Mouse (Mus musculus) liver, embryonic 14.5 days (tissue): Measurements from ENCODE around the gene Ifi27l2b. TPM values are rescaled to one million over a fixed set of nuclear protein-coding genes. Genes with fewer than 3 reads are reported as not detected.

Source experiments
- ATAC-seq: fragments of 200-750 bp; cut with Nextera tagmentation; 2 replicates; pipeline ENCODE4 v1.8.0; 2017; ENCODE audit warnings: moderate number of reproducible peaks, mild to moderate bottlenecking, moderate library complexity; ENCODE audit not compliant: insufficient read depth
- DNase-seq, 3 experiments: peaks; one replicate each; pipeline ENCODE4 v3.0.0-alpha.2; 2012 to 2013; ENCODE audit warnings: low read depth in 3 of 3, low spot score in 3 of 3
- H3K27ac ChIP-seq: fragments of 300-500 bp; sonication (generic); 2 replicates; pipeline ENCODE4 v1.5.1; 2014; ENCODE audit warnings: moderate library complexity, mild to moderate bottlenecking, control low read depth, inconsistent platforms
- H3K27me3 ChIP-seq: fragments of 300-500 bp; sonication (generic); 2 replicates; pipeline ENCODE4 v1.6.1; 2014; ENCODE audit warnings: mild to moderate bottlenecking, low read length, moderate library complexity; ENCODE audit not compliant: control insufficient read depth, insufficient read depth
- H3K36me3 ChIP-seq: fragments of 300-500 bp; sonication (generic); replicated peaks from 2 replicates; pipeline ENCODE4 v1.6.1; 2014; ENCODE audit warnings: low read depth; ENCODE audit not compliant: control insufficient read depth, insufficient read depth
- H3K4me1 ChIP-seq, 2 experiments: fragments of 200-500 bp in 1 of 2; fragments of 300-500 bp in 1 of 2; sonication (generic) in 1 of 2; replicated peaks; 2 replicates each; pipeline ENCODE4 v1.6.1; 2012 to 2014; ENCODE audit warnings: antibody characterized with exemption in 1 of 2, inconsistent platforms in 1 of 2, low read length in 1 of 2; ENCODE audit not compliant: control insufficient read depth in 2 of 2, insufficient read depth in 2 of 2
- H3K4me2 ChIP-seq: fragments of 300-500 bp; sonication (generic); 2 replicates; pipeline ENCODE4 v1.6.1; 2014; ENCODE audit warnings: low read depth, mild to moderate bottlenecking, control low read depth, moderate library complexity
- H3K4me3 ChIP-seq, 2 experiments: fragments of 200-500 bp in 1 of 2; fragments of 300-500 bp in 1 of 2; sonication (generic) in 1 of 2; 2 replicates each; pipeline ENCODE4 v1.5.1; 2012 to 2014; ENCODE audit warnings: low read depth in 2 of 2, low read length in 2 of 2, mild to moderate bottlenecking in 2 of 2, control low read depth in 1 of 2, inconsistent platforms in 1 of 2, moderate library complexity in 1 of 2; ENCODE audit not compliant: insufficient read depth in 1 of 2
- H3K9ac ChIP-seq: fragments of 300-500 bp; sonication (generic); replicated peaks from 2 replicates; pipeline ENCODE4 v1.6.1; 2014; ENCODE audit warnings: mild to moderate bottlenecking, control low read depth, moderate library complexity
- H3K9me3 ChIP-seq: fragments of 300-500 bp; sonication (generic); 2 replicates; pipeline ENCODE4 v1.6.1; 2016; ENCODE audit warnings: low read length, mixed read lengths; ENCODE audit not compliant: control insufficient read depth
- CTCF ChIP-seq: IDR thresholded peaks from 2 replicates; pipeline ENCODE4 v1.5.1; 2016; ENCODE audit warnings: antibody characterized with exemption, low read depth, control low read depth
- EP300 ChIP-seq: IDR thresholded peaks from 2 replicates; pipeline ENCODE4 v1.6.1; 2016; ENCODE audit warnings: antibody characterized with exemption, low read depth
- WGBS: fragments of 180-500 bp; shearing (Covaris S2); extraction: QIAGEN DNeasy Blood & Tissue Kit; methylation state at CpG from one replicate; pipeline ENCODE4 v1.1.7; 2014; ENCODE audit not compliant: insufficient replicate concordance; 5-methylcytosine and 5-hydroxymethylcytosine counted together
- polyA plus RNA-seq, 2 experiments: library from polyadenylated mRNA; depleted of rRNA in 1 of 2; stranded (reverse) in 1 of 2; unstranded in 1 of 2; fragments of >200 nt; fragmentation: Nextera tagmentation in 1 of 2; extraction: Ambion mirVana in 1 of 2; gene quantifications; 2 replicates each; pipeline versions ENCODE4 v1.2.1 to v1.2.3; 2012 to 2014

Gene Ifi27l2b
- polyA plus RNA-seq, 2 experiments, result not detected

- ATAC-seq (no peak), DNase-seq (peak; percentile 9 to 26 (median 23))
- Histone ChIP-seq H3K4me1 (no peaks in the 10 kb centered on the region), H3K27me3 (no peaks in the 10 kb centered on the region), H3K9ac (no peak overlapping the region), H3K36me3 (no peaks in the 10 kb centered on the region), H3K9me3 (no peaks in the 10 kb centered on the region), H3K4me3 (no peak overlapping the region), H3K27ac (no peak overlapping the region), H3K4me2 (no peak overlapping the region)
- peak; percentile 85 for TF ChIP-seq CTCF
- no peak for TF ChIP-seq EP300
- WGBS, result 15% methylated on average over 6 of the region's 6 CpGs
Measured at GRCm38 (mm10) chr12:103494486-103494885, 37.5 kb upstream of the Ifi27l2b start.

- Histone ChIP-seq H3K36me3 (no peaks in the 10 kb centered on the region), H3K9me3 (no peaks in the 10 kb centered on the region), H3K4me1 (no peaks in the 10 kb centered on the region), H3K9ac (no peak overlapping the region), H3K27me3 (no peaks in the 10 kb centered on the region), H3K4me3 (no peak overlapping the region), H3K4me2 (no peak overlapping the region), H3K27ac (no peak overlapping the region)
- 27% methylated on average over 5 of the region's 5 CpGs for WGBS
- TF ChIP-seq CTCF (peak; percentile 93), EP300 (no peak)
- DNase-seq (peak; percentile 42 to 48 (median 46)), ATAC-seq (peak; percentile 18; the same call in 1 of the 2 replicates)
Measured at GRCm38 (mm10) chr12:103492767-103493166, 35.7 kb upstream of the Ifi27l2b start.

- H3K9ac ChIP-seq, result no peak overlapping the region
- H3K27ac ChIP-seq, result no peak overlapping the region
- DNase-seq (no peak), ATAC-seq (no peak)
- H3K4me3 ChIP-seq, result no peak overlapping the region
- no peaks in the 10 kb centered on the region for H3K4me1 ChIP-seq
- H3K27me3 ChIP-seq, result no peaks in the 10 kb centered on the region
- H3K9me3 ChIP-seq, result no peaks in the 10 kb centered on the region
- WGBS, result 44% methylated on average over 3 of the region's 3 CpGs
- H3K4me2 ChIP-seq, result no peak overlapping the region
- no peaks in the 10 kb centered on the region for H3K36me3 ChIP-seq
- TF ChIP-seq EP300, result no peak
- no peak for TF ChIP-seq CTCF
Measured at GRCm38 (mm10) chr12:103491091-103491730, 34.2 kb upstream of the Ifi27l2b start.

- no peak overlapping the region for H3K27ac ChIP-seq
- no peak for DNase-seq
- no peaks in the 10 kb centered on the region for H3K36me3 ChIP-seq
- no peaks in the 10 kb centered on the region for H3K9me3 ChIP-seq
- no peaks in the 10 kb centered on the region for H3K4me1 ChIP-seq
- H3K4me2 ChIP-seq, result no peak overlapping the region
- TF ChIP-seq EP300, result no peak
- no peak for TF ChIP-seq CTCF
- 30% methylated on average over 2 of the region's 2 CpGs for WGBS
- no peak for ATAC-seq
- H3K27me3 ChIP-seq, result no peaks in the 10 kb centered on the region
- no peak overlapping the region for H3K9ac ChIP-seq
- H3K4me3 ChIP-seq, result no peak overlapping the region
Measured at GRCm38 (mm10) chr12:103487750-103488149, 30.7 kb upstream of the Ifi27l2b start.

- Histone ChIP-seq H3K4me2 (no peak overlapping the region), H3K27ac (no peak overlapping the region), H3K27me3 (no peaks in the 10 kb centered on the region), H3K36me3 (no peaks in the 10 kb centered on the region), H3K9me3 (no peaks in the 10 kb centered on the region), H3K4me3 (no peak overlapping the region), H3K9ac (no peak overlapping the region), H3K4me1 (no peaks in the 10 kb centered on the region)
- WGBS, result 33% methylated on average over 4 of the region's 4 CpGs
- DNase-seq (no peak), ATAC-seq (no peak)
- TF ChIP-seq EP300 (no peak), CTCF (no peak)
Measured at GRCm38 (mm10) chr12:103487276-103487675, 30.3 kb upstream of the Ifi27l2b start.
